Mouse (Mus musculus) ovary, postnatal 10 days (tissue): ENCODE results near the gene Tmem253.
"Not testable (repeated sequence)": the region's sequence is repeated elsewhere in the genome, so short reads cannot be mapped to it uniquely, and the experiment has no call there.

ENCODE experiments used
- DNase-seq: peaks from one replicate; pipeline ENCODE4 v3.0.0; 2022; ENCODE audit warnings: low spot score

The Tmem253 gene

DNA sequence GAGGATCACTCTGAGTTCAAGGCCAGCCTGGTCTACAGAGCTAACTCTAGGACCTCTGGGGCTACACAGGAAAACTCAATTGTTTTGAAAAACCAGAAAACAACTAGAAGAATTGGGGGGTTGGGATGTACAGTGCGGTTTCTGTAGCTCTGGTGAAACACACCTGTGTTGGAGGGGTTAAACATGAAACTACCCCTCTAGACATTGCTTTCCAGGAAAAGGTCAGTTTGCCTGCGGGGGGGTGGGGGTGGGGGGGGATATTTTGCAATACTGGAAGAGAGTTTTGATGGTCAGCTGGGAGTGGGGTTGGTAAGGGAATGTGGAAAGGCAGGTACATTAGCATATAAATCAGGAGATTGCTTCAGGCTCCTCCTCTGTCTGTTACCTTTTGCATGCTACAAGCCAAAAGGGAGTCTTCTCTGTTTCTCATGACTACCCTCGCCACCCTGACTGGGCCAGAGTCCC, 6.8 kb downstream of the Tmem253 start:
- DNase-seq: no peak

DNA sequence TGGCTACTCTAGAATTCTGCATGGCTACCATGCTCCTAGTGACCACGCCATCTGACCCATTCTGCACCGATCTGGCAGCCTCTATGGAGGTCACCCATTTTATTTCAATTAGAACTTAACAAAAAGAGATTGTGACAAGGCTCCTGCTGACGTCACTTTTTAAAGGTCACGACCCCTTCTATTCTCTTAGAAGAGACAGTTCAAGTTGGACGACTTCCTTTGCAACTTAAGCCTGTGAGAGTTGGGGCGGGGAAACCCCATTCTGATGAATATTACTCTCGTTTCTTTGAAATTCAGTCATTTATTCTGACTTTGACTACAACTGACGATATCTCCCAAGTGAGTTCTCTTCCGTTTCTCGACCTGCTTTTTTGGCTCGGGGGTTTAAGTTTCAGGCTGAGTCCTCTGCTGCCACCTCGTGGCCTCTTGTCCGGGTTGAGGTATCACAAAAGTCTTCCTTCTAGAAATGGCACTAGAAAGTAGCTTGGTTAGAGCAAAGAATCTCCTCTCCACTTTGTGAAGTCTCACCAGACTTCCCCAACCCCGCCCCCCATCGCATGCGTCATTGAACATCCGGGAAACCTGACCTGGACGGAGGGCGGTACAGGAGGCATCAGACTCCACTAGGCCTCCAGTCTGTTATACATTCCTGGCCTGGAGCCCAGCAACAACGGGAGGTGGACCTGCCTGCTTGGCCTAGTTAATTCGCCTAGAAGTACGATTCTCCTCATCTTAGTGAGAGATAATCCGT, 7.4 kb downstream of the Tmem253 start:
- DNase-seq: peak; percentile 74

DNA sequence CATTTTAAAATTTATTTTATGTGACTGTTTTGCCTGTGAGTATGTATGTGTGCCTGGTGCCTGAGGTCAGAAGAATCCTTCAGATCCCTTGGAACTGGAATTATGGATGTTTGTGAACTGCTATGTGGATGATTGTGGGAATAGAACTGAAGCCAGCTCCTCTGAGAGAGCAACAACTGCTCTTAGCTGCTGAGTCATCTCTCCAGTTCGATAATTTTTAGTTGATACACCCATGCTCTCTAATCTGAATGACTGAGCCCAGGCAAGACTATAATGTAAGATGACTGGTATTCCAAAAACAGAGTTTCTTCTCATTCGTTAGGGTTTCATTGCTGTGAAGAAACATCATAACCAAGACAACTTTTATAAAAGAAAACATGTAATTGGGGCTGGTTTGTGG, 8.7 kb downstream of the Tmem253 start:
- DNase-seq: no peak

DNA sequence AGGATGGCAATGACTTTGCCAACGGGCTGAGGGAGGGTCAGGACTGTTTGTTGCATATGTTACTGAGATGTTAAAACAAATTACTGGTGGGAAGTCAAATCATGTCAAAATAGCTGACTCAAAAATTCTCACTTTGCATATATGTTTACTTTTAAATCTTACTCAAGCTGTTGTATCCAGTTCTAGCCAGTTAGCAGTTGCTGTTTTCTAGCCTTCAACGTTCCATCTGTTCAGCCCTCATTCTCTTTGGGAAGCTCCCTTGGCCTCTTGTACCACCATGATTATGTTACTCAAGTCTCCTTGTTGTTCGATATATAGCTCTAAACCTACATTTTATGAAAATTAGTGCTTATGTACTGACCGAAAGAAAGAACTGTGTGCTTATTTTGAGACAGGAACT, 10.9 kb downstream of the Tmem253 start:
- DNase-seq: no peak

DNA sequence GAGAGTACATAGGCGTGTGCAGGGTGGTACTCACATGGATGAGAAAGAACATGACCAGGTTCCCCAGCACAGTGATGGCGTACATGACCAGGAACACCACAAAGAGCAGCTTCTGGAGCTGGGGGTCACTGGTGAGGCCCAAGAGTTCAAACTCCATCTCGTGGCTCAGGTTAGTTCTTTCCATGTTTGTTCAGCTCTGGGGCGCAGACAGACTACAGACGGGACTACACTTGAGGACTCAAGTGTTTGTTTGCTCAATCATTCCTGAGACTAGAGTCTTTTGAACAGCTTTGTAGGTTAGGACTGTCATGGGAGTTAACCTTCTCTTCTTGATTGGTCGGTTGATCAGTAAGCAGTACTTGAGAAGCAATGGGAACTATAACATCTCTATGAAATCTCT, 20.5 kb downstream of the Tmem253 start:
- DNase-seq: no peak

DNA sequence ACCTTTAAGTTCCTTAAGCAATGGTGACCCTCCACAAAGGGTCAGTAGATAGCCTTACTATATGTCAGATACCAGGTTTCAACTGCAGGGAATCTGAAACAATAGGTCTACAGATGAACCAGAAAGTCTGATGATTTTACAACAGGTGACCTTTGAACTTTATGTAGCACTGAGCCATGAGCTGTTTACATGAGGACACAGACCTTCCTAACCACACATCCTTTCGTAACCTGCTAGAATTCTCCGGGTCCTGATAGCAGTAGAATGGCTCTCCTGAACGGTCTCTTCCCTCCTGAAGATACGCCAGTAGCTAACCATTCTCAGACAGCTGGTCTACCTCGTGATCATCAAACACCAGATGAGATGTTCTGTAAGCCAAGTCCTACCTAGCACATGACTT, 23.9 kb downstream of the Tmem253 start:
- DNase-seq: no peak

DNA sequence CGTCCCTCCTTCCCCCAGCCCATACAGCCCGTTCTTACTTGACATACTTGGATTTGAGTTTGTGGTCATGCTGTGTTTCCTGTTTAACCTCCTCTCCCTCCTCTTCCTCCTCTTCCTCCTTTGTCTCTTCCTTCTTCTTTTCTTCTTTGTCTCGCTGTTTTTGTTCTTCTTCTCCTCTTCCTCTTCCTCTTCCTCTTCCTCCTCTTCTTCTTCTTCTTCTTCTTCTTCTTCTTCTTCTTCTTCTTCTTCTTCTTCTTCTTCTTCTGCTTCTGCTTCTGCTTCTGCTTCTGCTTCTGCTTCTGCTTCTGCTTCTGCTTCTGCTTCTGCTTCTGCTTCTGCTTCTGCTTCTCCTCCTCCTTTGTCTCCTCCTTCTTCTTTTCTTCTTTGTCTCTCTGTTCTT, 26.9 kb downstream of the Tmem253 start, which contains the start of gene Olfr221:
Gene Olfr221 (minus strand): TSS at position 101 of the 400 bp plus-strand sequence.
- not testable (repeated sequence) for DNase-seq

DNA sequence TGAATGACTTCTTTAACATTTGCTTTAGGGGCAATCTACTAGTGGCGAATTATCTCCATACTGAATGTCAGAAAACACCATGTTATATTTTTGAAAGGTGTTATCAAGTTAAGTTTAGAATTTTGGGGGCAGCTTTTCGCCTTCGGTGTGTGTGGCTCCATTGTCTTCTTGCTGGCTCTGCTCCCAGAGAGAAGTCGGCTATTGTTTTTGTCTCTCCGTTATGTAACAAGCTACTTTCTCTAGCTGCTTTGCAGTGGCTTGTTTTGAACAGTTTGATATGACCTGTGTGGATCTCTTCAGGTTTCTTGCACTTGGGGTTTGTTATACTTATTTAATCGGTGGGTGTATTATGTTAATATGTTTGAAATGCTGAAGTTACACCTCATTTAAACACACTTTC, 28.0 kb downstream of the Tmem253 start:
- no peak for DNase-seq

DNA sequence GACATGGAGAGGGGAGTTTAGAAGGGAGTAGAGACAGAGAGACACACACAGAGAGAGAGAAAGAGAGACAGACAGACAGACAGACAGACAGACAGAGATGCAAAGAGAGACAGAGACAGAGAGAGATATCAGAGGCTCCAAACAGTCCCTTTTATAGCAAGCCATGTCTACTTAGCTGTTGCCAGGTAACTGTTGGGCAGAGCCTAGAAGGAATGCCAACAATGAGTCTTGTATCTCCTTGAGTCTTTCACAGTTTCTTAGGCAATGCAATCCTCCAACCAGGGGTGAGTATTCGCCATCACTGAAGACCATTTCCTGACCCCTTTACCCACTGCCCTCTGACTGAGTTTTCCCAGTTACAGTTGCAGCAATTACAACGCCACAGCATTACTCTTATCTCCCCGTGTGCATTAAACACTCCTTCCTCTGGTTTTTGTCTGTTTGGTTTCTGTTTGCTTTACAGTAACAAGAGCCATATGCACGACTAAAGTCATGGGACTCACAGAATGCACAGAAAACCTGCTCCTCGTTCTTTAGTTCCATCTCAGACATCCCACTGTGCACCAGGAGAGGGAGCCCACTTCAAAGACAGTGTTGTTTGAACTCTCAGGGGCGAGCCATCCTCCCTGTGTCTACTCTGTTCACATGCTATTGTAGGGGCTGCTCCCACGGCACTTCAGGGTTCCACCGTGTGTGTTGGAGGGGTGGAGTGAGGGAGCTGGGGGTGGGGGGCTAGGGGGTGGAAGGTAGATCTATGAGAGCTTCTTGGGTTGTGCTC, 29.6 kb downstream of the Tmem253 start:
- no peak for DNase-seq

DNA sequence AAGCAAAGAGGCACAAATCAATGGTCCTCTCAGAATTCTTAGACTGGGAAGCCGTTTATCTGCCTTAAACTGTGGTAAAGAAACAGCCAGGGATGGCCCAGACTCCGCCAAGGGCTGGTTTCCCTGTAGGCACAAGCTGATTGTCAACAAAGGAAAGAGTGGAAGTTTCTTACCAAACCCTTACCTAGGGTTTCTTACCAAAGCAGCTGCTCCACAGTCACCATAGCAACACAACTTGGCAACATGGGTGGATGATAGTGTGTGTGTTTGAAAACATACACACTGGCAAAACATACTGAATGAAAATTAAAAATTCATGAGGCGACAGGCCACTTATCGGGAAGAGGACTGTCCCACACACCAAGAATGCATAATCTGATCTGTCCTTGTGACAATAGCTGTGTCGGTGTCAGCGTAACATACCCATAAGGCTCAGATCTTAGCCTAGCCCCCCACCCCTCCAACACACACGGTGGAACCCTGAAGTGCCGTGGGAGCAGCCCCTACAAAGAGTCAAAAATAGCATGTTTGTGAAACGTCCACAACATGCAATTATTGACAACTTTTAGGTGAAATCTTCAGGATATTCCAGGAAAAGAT, 30.6 kb downstream of the Tmem253 start:
- DNase-seq: no peak

DNA sequence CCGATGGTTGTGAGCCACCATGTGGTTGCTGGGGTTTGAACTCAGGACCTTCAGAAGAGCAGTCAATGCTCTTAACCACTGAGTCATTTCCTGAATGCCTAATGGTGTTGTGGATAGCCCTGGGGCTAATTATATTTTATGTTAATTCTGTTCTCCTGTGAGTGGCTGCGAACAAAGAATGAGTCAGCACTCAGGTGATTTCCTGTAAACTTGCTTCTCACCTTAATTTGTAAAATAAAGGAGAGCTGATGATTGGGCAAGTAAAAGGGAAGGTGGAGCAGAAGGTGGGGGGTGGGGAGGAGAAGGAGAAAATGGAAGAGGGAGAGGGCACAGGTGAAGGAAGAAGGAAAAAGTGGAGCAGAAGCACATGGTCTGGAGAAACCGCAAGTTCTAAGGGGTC, 37.3 kb downstream of the Tmem253 start:
- DNase-seq: not testable (repeated sequence)

DNA sequence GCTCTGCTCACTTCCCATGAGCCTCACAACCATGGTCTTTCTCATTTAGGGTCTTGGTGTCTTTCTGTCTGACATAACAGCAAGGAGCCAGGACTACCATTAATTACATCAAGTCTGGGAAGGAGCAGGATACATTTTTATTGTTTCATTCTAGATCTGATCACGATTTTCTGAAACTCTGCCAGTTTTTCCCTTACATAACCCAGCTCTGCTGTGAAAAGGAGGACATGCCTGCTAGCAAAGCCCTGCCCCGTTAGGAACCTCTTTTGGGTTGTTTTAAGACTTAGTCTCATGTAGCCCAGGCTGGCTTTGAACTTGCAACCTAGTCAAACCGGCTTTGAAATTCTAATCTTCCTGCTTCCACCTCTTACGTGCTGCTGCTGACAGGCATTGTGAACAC, 44.5 kb downstream of the Tmem253 start:
- DNase-seq: no peak

DNA sequence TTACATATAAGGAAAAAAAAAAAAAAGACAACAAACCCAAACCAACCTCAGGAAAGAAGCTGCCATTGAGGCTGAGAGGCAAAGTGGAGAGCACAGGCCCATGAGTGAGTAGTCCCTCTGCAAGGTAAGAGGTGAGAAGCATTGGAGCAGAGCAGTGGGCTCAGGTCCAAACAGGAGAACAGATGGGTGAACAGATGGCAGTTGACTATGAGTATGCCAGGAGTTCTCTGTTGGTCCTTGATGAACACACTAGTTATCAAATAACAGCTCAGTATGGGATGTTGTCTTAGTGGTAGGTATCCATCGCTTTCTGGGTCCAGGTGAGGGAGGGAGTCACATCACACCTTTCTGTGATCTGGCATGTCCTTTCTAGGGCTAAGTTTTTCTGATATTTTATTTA, 45.3 kb downstream of the Tmem253 start:
- no peak for DNase-seq

DNA sequence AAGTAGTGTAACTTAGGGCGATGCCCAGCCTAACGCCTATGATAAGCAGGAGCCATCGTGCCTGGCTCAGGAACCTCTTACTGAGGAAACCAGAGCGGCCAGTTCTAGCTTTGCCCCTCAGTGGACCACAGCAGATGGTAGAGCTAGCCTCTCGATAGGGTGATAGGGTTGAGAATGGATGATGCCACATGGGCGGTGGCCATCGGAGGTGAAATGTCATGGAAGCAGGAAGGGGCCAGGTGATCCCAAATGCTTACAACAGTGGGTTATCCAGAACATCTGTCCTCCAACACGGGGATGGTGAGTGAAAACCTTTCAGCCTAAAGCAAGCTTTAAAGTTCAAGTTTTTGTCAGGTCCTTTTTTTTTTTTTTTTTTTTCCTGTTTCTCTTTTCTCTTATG, 46.3 kb downstream of the Tmem253 start:
- DNase-seq: no peak

DNA sequence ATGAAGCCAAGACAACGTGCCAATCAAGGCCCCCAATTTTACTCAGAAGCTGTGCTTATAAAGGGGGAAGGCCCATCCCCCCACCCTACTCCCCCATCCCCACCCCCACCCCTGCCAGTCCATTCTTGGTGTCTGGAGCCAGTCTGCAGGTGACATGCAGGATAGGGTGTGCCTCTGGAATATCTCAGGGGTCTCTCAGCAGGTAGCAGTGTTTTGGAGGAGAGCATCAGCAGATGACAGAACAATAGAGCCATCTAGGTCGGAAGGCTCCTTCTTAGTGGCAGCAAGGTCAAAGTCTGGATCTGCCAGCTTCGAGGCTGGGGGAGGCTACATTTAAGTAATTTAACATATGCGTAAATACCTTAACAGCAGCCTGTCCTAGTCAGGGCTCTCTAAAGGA, 50.7 kb downstream of the Tmem253 start:
- no peak for DNase-seq
